Mouse (Mus musculus): ENCODE measurements around the gene Fam204a. TPM values are rescaled to one million over a fixed set of nuclear protein-coding genes. Genes with fewer than 3 reads are reported as not detected.

Fam204a gene
- polyA plus RNA-seq (2012; rRNA removed): 1.7 and 5.4 TPM in 2 replicates

- peak within 1 kb of the TSS; percentile 95 for H3K27ac ChIP-seq (ENCODE audit: insufficient read depth, low read depth, low read length)
- H3K4me3 ChIP-seq (ENCODE audit: low read depth, low read length): peak within 1 kb of the TSS; percentile 71
- peaks cover 5% of the 10 kb centered on the region; the same call in 1 of the 2 replicates for H3K4me1 ChIP-seq (ENCODE audit: control insufficient read depth, insufficient read depth, insufficient read length, low read length)
- H3K36me3 ChIP-seq (ENCODE audit: control insufficient read depth, insufficient read depth, low read length): no peaks in the 10 kb centered on the region
- under 1% methylated on average over 68 of the region's 68 CpGs for WGBS
- TF ChIP-seq CTCF (IDR thresholded peaks at IDR 0.05; ENCODE audit: extremely low read depth, insufficient read length, insufficient replicate concordance, low read depth, low read length): no peak
- TF ChIP-seq POLR2A (IDR thresholded peaks at IDR 0.05; ENCODE audit: low read depth, low read length): peak; percentile 84
- no peaks in the 10 kb centered on the region for H3K27me3 ChIP-seq (ENCODE audit: control insufficient read depth, insufficient read depth, low read length)
Measured at GRCm38 (mm10) chr19:60225899-60226844, at the start of gene Fam204a. Fam204a (minus strand) TSS chr19:60226701.

DNA sequence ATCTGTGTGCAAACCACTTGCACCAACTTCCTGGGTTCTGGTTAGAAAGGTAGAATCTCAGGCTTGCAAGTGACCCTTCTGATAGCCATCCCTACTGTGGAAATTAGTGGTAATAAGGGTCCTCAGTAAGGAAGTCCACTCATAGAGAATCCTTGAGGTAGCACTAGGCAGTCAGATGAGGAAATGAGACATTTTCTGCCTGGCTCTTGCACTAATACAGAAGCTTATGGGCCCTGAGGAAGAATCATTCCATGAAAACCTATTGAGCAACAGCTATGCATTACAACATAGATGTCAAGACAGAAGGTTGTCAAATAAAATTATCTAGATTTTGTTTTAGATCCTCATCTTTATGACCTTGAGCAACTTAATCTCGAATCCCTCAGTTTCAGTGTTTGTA is 39.3 kb upstream of the Fam204a start:
- Histone ChIP-seq H3K4me3 (ENCODE audit: low read depth, low read length) (no peak overlapping the region), H3K36me3 (ENCODE audit: control insufficient read depth, insufficient read depth, low read length) (no peaks in the 10 kb centered on the region), H3K27ac (ENCODE audit: insufficient read depth, low read depth, low read length) (no peak overlapping the region), H3K4me1 (ENCODE audit: control insufficient read depth, insufficient read depth, insufficient read length, low read length) (no peaks in the 10 kb centered on the region), H3K27me3 (ENCODE audit: control insufficient read depth, insufficient read depth, low read length) (no peaks in the 10 kb centered on the region)
- no peak for TF ChIP-seq POLR2A (IDR thresholded peaks at IDR 0.05; ENCODE audit: low read depth, low read length)
- TF ChIP-seq CTCF (IDR thresholded peaks at IDR 0.05; ENCODE audit: extremely low read depth, insufficient read length, insufficient replicate concordance, low read depth, low read length): no peak
- WGBS: 29% methylated on average over 1 of the region's 1 CpGs

GRCm38 (mm10) chr19:60260689-60261088 is 34.2 kb upstream of the Fam204a start:
- no peak for TF ChIP-seq POLR2A (IDR thresholded peaks at IDR 0.05; ENCODE audit: low read depth, low read length)
- TF ChIP-seq CTCF (IDR thresholded peaks at IDR 0.05; ENCODE audit: extremely low read depth, insufficient read length, insufficient replicate concordance, low read depth, low read length): no peak
- no peaks in the 10 kb centered on the region for H3K27me3 ChIP-seq (ENCODE audit: control insufficient read depth, insufficient read depth, low read length)
- 63% methylated on average over 5 of the region's 5 CpGs for WGBS
- no peak overlapping the region for H3K4me3 ChIP-seq (ENCODE audit: low read depth, low read length)
- H3K4me1 ChIP-seq (ENCODE audit: control insufficient read depth, insufficient read depth, insufficient read length, low read length): no peaks in the 10 kb centered on the region
- no peak overlapping the region for H3K27ac ChIP-seq (ENCODE audit: insufficient read depth, low read depth, low read length)
- no peaks in the 10 kb centered on the region for H3K36me3 ChIP-seq (ENCODE audit: control insufficient read depth, insufficient read depth, low read length)

GRCm38 (mm10) chr19:60252021-60252420 is 25.5 kb upstream of the Fam204a start:
- WGBS: 33% methylated on average over 2 of the region's 2 CpGs

GRCm38 (mm10) chr19:60251197-60251596 is 24.7 kb upstream of the Fam204a start:
- Histone ChIP-seq H3K36me3 (ENCODE audit: control insufficient read depth, insufficient read depth, low read length) (no peaks in the 10 kb centered on the region), H3K4me1 (ENCODE audit: control insufficient read depth, insufficient read depth, insufficient read length, low read length) (no peaks in the 10 kb centered on the region), H3K27me3 (ENCODE audit: control insufficient read depth, insufficient read depth, low read length) (no peaks in the 10 kb centered on the region; the same call in 1 of the 2 replicates), H3K27ac (ENCODE audit: insufficient read depth, low read depth, low read length) (no peak overlapping the region), H3K4me3 (ENCODE audit: low read depth, low read length) (no peak overlapping the region)
- WGBS: 68% methylated on average over 9 of the region's 9 CpGs
- no peak for TF ChIP-seq POLR2A (IDR thresholded peaks at IDR 0.05; ENCODE audit: low read depth, low read length)
- no peak for TF ChIP-seq CTCF (IDR thresholded peaks at IDR 0.05; ENCODE audit: extremely low read depth, insufficient read length, insufficient replicate concordance, low read depth, low read length)

More at GRCm38 (mm10) chr19:60252021-60252420, 25.5 kb upstream of the Fam204a start:
- H3K4me1 ChIP-seq (ENCODE audit: control insufficient read depth, insufficient read depth, insufficient read length, low read length): no peaks in the 10 kb centered on the region
- TF ChIP-seq POLR2A (IDR thresholded peaks at IDR 0.05; ENCODE audit: low read depth, low read length) (no peak), CTCF (IDR thresholded peaks at IDR 0.05; ENCODE audit: extremely low read depth, insufficient read length, insufficient replicate concordance, low read depth, low read length) (0 out of 2 replicates have a peak, but pooled peaks have one; percentile 5)
- no peaks in the 10 kb centered on the region for H3K36me3 ChIP-seq (ENCODE audit: control insufficient read depth, insufficient read depth, low read length)
- H3K27me3 ChIP-seq (ENCODE audit: control insufficient read depth, insufficient read depth, low read length): no peaks in the 10 kb centered on the region; the same call in 1 of the 2 replicates
- H3K27ac ChIP-seq (ENCODE audit: insufficient read depth, low read depth, low read length): no peak overlapping the region
- H3K4me3 ChIP-seq (ENCODE audit: low read depth, low read length): no peak overlapping the region

- no peak overlapping the region for H3K27ac ChIP-seq (ENCODE audit: insufficient read depth, low read depth, low read length)
- H3K4me1 ChIP-seq (ENCODE audit: control insufficient read depth, insufficient read depth, insufficient read length, low read length): no peaks in the 10 kb centered on the region
- no peak overlapping the region for H3K4me3 ChIP-seq (ENCODE audit: low read depth, low read length)
- 63% methylated on average over 3 of the region's 3 CpGs for WGBS
- no peaks in the 10 kb centered on the region for H3K27me3 ChIP-seq (ENCODE audit: control insufficient read depth, insufficient read depth, low read length)
- TF ChIP-seq CTCF (IDR thresholded peaks at IDR 0.05; ENCODE audit: extremely low read depth, insufficient read length, insufficient replicate concordance, low read depth, low read length) (no peak), POLR2A (IDR thresholded peaks at IDR 0.05; ENCODE audit: low read depth, low read length) (no peak)
- no peaks in the 10 kb centered on the region for H3K36me3 ChIP-seq (ENCODE audit: control insufficient read depth, insufficient read depth, low read length)
Measured at GRCm38 (mm10) chr19:60245250-60245649, 18.7 kb upstream of the Fam204a start.

GRCm38 (mm10) chr19:60242620-60243019 is 16.1 kb upstream of the Fam204a start:
- no peak overlapping the region for H3K4me3 ChIP-seq (ENCODE audit: low read depth, low read length)
- H3K27me3 ChIP-seq (ENCODE audit: control insufficient read depth, insufficient read depth, low read length): no peaks in the 10 kb centered on the region
- no peak overlapping the region for H3K27ac ChIP-seq (ENCODE audit: insufficient read depth, low read depth, low read length)
- H3K4me1 ChIP-seq (ENCODE audit: control insufficient read depth, insufficient read depth, insufficient read length, low read length): no peaks in the 10 kb centered on the region
- WGBS: 83% methylated on average over 7 of the region's 7 CpGs
- no peaks in the 10 kb centered on the region for H3K36me3 ChIP-seq (ENCODE audit: control insufficient read depth, insufficient read depth, low read length)
- TF ChIP-seq POLR2A (IDR thresholded peaks at IDR 0.05; ENCODE audit: low read depth, low read length) (no peak), CTCF (IDR thresholded peaks at IDR 0.05; ENCODE audit: extremely low read depth, insufficient read length, insufficient replicate concordance, low read depth, low read length) (no peak)
